Mouse (Mus musculus) c-Kit-negative CD71-positive TER-119-positive erythroid progenitor cells, embryonic 14.5 days (primary cell): ENCODE data around the gene Hist1h2bm.

Experiments
- DNase-seq: peaks from one replicate; pipeline ENCODE4 v3.0.0-alpha.2; 2013; ENCODE audit warnings: low read depth, low spot score

Hist1h2bm gene

DNA sequence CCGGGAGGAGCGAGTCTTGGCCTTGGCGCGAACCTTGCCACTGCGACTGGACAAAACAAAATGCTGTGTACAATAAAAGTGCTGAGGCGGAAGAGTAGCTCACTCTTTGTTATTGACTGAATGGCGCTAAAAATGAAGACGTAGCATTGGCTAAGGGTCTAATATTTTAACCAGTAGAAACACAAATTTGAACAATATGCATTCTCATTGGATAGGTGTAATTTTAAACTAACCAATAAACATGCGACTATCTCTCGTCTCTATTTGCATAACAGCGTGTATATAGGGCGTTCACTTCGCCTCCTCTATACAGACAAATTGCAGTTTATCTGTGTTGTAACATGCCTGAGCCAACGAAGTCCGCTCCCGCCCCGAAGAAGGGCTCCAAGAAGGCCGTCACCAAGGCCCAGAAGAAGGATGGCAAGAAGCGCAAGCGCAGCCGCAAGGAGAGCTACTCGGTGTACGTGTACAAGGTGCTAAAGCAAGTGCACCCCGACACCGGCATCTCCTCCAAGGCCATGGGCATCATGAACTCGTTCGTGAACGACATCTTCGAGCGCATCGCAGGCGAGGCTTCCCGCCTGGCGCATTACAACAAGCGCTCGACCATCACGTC is at the start of gene Hist1h2bm:
Gene Hist1h2bm (plus strand): TSS at position 288 of the 616 bp plus-strand sequence.
- DNase-seq, result peak; percentile 94

DNA sequence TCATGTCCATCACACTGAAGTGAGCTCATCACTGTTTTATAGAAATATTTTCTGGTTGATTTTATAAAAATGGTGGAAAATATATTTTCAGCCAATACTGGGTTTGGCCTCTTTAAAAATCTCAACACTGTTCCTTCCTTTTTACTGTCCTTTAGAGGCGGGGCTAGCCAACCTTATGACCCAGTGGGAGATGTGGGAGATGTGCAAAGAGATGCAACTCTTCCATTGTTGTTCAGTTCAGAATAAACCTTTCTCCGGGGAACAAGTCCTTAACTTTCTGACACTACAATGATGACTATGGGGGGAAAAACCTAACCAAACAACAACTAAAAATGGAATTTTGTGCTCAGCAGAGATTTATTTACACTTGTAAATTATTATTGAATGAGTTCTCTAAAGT is 44.5 kb upstream of the Hist1h2bm start, which contains the start of gene Olfr1360:
Gene Olfr1360 (minus strand): TSS at position 101 of the 400 bp plus-strand sequence.
- no peak for DNase-seq

DNA sequence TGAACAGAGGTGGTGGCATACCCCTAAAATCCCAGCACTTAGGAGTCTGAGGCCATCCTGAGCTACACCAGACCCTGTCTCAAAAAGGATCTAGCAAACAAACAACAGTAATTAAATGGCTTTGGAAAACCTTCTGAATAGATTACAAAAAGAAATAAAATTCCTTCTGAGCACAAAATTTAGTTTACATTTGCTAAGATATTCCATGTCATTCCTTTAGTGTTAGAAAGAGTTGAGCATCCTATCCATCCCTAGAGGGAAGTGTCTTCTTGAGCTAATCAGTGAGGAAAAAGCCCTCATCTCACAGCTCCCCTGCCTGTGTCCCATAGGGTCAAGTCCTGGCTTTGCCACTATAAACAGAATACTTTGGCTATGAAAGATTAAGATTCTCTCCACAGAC is 24.0 kb upstream of the Hist1h2bm start, which contains the start of gene Olfr1359:
Gene Olfr1359 (plus strand): TSS at position 301 of the 400 bp plus-strand sequence.
- DNase-seq, result no peak

DNA sequence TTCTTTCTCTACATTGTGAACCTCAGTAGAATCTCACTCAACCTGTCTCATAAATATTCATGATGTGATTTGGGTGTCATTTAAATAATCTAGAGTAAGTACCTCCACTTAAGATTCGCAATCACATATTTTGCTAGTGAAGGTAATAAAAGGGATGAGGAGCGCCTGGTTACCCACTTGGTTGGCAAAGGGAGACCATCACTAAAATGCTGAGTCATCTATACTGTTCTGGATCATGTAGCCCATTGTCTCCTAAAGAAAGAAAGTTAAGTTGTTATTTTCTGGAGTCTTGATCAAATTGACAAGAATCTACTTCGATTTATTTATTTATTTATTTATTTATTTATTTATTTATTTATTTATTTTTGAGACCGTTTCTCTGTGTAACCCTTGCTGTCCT is 15.2 kb upstream of the Hist1h2bm start:
- DNase-seq, result no peak

DNA sequence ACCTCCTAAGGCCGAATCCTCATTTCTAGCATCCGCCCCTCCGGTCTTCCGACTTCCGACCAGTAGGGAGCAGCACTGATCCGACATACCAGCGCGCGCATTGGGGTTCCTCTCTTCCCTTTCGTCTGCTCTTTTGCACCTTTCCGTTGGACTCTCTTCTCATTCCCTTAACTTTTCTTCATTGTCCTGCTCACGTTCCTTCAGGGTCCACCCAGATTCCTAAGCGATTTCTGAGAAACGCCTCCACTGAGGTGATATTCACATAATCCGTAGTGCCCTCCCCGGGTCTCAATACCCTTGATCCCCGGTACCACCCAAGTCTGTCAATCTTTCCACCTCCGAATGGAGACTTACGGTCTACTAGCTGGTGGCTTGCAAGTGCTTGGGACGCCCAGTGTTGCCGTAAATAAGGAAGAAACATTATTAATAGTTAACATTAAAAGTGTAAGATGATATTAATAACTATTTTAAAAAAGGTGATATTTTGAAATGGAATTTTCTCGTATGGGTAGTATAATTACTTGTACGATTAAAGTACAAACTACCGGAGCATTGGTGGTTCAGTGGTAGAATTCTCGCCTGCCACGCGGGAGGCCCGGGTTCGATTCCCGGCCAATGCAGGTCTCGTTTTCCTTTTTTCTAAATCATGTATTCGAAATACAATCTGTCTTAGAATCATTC is 11.7 kb upstream of the Hist1h2bm start:
- DNase-seq, result peak; percentile 84

DNA sequence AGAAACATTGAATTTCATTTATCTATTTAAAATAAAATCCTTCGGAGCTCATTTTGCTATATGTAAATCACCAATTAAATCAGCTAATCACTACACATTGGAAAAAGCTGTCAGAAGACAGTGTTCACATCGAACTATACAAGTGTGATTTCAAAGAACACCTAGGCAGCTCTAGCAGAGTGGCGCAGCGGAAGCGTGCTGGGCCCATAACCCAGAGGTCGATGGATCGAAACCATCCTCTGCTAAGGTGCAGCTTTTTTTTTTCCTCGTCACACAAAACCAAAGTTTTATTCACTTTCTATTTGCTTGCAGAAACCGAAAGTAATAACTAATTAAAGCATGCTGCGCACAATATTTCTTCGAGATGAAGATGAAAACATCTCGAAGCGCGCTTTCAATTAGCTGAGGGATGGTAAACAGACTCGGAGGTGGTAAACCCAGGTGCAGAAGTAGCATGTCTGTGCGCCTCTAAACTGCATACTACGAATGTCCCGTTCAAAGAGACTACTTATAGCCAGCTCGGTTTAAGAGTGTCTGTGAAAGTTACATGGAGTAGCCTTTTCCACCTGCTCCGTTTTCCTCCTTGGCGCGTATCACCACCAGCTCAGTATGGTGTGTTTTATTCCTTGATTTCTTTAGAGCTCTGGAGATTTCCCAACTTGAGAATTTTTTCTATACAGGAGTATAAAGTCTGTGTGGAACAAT is 10.9 kb upstream of the Hist1h2bm start:
- DNase-seq, result peak; percentile 69

DNA sequence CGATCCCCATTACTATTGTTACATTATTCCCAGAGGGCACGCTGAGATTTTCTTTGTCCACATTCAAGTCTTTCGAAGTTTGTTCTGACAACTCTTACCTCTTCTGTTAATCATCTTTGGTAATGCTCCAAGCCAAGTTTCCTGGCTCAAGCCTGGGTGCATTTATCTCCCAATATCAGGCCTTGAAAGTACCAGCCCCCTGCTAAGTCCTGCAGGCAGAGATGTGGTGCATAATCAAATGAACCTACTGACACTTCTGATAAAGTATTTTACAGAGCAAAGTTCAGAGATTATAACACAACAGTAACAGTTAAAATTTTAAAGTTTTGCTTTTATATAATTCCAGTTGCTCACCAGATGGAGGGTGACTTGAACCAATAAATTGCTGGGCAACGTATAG is 10.1 kb upstream of the Hist1h2bm start:
- DNase-seq, result no peak

DNA sequence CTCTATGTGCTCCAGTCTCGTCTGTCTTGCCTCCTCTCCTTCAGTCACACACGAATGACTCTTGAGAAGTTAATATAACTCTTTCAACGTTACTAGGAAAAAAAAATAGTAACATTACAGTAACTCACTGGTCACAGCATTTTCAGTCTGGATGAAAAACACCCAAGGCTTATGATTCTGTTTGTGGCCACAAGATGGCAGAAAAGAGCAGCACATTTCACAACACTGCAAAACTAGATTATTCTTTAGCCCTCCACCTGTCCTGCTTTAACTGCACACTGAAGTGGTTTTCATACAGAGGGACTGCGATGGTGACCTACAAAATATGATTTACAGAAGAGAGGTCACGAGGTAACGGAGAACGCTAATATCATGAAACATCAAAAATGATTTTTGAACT is 7.1 kb upstream of the Hist1h2bm start:
- DNase-seq, result peak; percentile 81

DNA sequence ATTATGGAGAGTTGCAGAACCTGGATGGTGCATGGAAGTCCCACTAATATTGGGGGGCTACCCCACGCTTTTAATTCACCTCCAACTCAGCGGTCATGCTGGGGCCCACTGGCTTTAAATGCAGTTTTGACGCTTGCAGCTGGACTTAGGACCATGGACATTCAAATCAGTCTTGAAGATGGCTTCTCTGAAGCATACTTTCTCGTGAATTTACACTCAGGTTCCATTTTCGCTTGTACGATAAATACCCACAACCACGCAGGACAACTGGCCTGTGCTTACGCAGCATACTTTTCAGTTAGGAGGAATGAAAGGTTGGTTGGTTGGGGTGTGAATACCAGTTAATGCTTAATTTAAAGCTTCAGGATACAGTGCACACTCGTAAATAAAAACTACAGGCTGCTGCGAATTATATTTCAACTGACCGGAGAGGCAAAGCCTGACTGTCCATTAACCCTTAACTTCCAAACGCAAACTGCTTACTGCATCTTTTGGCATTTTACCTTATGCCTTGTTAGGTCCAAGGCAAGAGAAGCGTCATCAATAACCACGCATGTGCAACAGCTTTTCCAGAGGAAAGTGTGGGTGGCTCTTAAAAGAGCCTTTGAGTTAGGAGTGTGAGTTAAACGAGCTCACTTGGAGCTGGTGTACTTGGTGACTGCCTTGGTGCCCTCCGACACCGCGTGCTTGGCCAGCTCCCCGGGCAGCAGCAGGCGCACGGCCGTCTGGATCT is 6.5 kb upstream of the Hist1h2bm start:
- DNase-seq, result peak; percentile 60

DNA sequence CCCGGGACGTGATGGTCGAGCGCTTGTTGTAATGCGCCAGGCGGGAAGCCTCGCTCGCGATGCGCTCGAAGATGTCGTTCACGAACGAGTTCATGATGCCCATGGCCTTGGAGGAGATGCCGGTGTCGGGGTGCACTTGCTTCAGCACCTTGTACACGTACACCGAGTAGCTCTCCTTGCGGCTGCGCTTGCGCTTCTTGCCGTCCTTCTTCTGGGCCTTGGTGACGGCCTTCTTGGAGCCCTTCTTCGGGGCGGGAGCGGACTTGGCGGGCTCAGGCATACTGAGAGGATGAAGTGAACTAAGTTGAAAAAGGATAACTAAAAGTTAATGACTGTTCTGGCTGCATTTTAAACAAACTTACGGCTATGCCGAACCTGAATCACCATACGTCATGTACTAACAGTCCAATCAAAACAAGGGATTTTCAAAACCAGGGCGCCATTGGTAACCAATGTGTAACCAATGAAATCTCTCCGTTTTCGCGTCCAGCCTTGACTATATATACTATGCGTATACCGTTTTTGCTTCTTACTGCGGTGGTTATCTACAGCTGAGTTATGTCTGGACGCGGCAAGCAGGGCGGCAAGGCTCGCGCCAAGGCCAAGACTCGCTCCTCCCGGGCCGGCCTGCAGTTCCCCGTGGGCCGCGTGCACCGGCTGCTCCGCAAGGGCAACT is 5.8 kb upstream of the Hist1h2bm start, which contains the start of the genes Hist1h2bl and Hist1h2ai:
Gene Hist1h2bl (minus strand): TSS at position 280 of the 676 bp plus-strand sequence.
Gene Hist1h2ai (plus strand): TSS at position 559 of the 676 bp plus-strand sequence.
- peak; percentile 97 for DNase-seq

DNA sequence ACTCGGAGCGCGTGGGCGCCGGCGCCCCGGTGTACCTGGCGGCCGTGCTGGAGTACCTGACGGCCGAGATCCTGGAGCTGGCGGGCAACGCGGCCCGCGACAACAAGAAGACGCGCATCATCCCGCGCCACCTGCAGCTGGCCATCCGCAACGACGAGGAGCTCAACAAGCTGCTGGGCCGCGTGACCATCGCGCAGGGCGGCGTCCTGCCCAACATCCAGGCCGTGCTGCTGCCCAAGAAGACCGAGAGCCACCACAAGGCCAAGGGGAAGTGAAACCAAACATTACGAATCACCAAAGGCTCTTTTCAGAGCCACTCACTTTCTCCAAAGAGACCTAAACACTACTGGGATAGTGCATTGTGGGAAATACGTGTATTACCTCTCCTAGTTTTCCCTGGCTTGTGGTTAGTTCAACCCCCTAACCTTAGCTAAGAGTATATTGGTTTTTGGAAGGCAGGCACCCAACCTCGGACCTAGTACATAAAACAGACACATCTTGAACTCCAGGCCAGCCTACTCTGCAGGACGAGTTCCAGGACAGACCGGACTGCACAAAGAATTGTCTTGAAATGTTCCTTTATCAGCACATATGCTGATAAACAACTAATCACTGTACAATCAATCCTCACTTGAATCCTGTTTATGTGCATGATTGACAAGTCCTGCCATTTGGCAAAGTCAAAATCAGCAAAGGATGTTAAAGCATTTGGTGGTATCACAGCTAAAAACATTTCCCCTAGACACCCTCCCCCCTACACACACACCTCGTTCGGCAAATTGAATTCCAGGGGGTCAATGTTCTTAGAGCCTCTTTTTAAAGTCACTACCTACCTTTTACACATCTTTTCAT is 5.1 kb upstream of the Hist1h2bm start:
- peak; percentile 59 for DNase-seq

DNA sequence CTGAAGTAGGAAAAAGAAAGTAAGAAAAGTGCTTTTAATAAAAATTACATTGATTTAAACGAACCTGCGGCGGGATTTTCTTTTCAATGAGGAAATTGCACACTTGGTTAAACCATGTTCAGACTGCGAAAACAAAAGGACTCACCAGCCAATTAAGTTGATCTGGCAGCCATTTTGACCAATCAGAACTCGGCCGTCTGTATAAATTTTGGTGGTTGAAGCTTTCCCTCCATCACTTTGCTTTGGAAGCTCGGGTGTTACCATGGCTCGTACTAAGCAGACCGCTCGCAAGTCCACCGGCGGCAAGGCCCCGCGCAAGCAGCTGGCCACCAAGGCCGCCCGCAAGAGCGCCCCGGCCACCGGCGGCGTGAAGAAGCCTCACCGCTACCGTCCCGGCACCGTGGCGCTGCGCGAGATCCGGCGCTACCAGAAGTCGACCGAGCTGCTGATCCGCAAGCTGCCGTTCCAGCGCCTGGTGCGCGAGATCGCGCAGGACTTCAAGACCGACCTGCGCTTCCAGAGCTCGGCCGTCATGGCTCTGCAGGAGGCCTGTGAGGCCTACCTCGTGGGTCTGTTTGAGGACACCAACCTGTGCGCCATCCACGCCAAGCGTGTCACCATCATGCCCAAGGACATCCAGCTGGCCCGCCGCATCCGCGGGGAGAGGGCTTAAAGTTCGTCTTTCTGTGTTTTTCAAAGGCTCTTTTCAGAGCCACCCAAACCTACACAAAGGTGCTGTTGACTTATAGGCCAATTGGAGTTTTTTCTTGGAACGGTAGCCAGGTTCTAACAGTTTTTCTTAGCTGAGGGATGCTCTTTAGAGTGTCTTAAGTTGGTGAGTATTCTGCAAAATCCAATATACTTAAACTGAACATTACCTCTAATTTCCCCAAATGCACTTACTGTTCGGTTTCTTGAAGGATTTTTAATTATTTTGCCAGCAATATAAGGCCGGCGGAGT is 4.2 kb upstream of the Hist1h2bm start, which contains the start of gene Hist1h3h:
Gene Hist1h3h (plus strand): TSS at position 263 of the 961 bp plus-strand sequence.
- DNase-seq, result peak; percentile 90

DNA sequence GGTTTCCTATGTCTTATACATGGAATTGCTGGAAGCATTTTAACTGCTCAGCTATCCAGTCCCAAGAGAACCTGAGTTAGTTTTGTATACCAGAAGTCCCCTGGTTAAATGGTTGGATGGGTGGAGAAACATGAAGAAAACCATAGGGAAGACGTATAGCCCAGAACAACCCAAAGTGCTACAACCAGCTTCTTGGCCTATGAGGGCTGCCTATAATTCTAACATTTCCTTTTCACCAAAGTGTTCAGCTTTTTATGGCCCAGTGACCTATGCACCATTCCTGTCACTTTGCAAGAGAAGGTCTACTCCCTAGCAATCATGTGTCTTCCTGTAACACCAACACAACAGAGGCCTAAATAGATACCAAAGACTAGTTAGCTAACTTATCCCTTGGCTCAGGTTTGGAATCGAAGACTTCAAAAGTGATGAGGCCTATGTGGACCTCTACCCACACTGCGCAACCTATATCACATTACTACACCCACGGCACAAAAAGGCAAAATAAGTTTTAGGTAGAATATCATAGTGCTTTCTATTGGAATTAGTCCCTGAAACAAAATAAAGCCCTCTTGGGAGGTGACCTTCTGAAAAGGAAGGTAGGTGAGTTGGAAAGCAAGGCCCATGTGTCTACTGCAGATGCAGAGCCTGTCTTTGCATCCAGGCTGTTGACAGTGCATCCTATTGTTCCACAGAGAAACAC is 3.3 kb upstream of the Hist1h2bm start:
- DNase-seq, result peak; percentile 47

DNA sequence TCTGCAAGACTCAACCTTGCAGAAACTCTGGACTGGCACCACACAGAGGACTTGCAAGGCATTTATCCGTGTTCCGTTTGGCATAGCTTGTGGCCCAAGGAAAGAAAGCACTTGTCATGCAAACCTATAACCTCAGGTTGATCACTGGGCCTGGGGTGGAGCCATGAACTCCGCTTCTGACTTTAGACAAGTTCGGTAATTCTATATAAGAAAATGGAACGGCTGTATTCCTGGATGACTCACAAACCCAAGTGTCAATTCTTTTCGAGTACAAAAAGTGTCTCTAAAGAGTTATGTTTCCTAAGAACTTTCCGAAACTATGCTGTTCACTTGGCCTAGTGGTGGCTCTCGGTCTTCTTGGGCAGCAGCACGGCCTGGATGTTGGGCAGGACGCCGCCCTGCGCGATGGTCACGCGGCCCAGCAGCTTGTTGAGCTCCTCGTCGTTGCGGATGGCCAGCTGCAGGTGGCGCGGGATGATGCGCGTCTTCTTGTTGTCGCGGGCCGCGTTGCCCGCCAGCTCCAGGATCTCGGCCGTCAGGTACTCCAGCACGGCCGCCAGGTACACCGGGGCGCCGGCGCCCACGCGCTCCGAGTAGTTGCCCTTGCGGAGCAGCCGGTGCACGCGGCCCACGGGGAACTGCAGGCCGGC is 612 bp upstream of the Hist1h2bm start:
- DNase-seq, result peak; percentile 57

DNA sequence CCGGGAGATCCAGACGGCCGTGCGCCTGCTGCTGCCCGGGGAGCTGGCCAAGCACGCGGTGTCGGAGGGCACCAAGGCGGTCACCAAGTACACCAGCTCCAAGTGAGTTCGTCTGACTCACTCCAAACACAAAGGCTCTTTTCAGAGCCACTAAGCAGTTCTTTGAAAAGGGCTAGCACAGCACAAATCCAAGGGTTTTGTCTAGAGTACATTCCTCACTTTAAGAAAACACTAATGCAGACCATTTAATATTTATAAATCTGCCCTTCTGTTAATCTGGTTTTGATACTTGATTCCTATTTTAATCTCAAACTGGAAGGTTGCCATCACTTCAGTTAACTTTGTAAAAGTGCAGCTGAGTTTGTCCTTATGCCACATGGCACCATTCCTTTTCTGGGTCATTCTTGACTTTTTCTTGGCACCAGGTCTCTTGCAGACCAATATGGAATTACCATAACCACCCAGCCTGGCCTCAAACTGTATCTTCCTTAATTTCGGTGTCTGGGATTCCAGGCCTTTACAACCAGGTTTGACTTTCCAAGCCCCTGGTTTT is 605 bp downstream of the Hist1h2bm start:
- no peak for DNase-seq

DNA sequence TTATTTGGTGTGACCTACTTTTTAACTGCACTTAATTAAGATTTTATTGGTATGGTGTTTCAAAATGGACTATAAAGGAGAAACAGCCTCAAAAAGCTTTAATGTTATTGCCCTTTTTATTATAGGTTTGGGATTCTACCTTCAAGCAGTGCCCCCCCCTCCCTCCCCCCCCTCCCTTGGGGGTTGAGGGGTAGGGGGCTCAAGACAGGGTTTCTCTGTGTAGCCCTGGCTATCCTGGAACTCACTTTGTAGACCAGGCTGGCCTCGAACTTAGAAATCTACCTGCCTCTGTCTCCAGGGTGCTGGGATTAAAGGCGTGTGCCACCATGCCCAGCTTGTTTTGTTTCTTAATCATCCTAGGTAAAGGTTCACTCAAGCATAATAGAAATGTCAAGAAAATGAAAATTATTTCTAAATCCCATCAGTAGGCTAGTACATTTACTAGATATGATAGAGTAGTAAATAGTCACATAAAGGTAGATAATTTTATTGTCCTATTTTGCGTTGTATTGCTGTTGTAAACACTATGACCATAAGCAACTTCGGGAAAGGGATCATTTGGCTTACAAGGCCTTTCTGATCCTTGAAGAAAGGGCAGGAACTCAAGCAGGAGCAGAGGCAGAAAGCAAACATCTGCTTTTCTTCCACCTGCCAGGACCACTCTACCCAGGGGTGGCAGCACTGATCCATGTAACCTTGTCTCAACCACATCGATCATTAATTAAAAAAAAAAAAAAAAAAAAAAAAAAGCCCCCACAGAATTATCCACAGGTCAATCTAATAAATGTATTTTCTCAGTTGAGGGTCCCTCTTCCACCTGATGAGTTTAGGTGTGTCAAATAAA is 1.4 kb downstream of the Hist1h2bm start:
- no peak for DNase-seq
